Mouse (Mus musculus): ENCODE results near the gene Slain1.

DNA sequence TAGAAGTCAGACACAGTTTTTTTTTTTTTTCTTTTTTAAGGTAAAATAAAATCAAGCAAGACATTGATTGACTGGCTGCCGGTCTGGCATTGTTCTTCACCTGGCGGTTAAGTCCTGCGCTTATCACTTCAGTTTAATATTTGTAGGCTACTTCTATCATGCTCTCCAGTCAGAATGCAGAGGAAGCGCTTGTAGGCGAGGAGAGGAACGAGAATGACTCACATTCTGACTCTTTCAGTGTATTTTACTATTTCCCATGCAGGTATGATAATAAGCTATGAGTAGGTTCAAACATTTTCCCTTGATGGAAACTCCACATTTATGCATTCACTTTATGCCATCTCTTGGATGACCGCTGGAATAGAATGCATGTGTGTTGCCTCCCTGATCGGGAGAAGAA, 17.0 kb downstream of the Slain1 start:
- no peak for TF ChIP-seq CTCF (IDR thresholded peaks at IDR 0.05; ENCODE audit: insufficient read depth, low read depth, low read length)
- no peak for TF ChIP-seq POLR2A (IDR thresholded peaks at IDR 0.05; ENCODE audit: insufficient read depth, low read depth, low read length)

Measured in olfactory bulb, adult 2 months (tissue).